Mouse (Mus musculus): ENCODE measurements around the gene Jaml. TPM values are rescaled to one million over a fixed set of nuclear protein-coding genes. Genes with fewer than 3 reads are reported as not detected.

The Jaml gene
- polyA plus RNA-seq, 1 experiment from 2014 or later, result 0.32 TPM

- Histone ChIP-seq H3K36me3 (no peaks in the 10 kb centered on the region), H3K9ac (replicated peaks) (no peak overlapping the region), H3K27me3 (replicated peaks) (0 out of 2 replicates have a peak, but pooled peaks cover 3% of the 10 kb centered on the region), H3K4me1 (no peaks in the 10 kb centered on the region), H3K4me3 (replicated peaks) (no peak overlapping the region), H3K9me3 (replicated peaks) (no peaks in the 10 kb centered on the region), H3K4me2 (no peak overlapping the region), H3K27ac (replicated peaks) (no peak overlapping the region)
- ATAC-seq (ENCODE audit: low FRiP score), result no peak
- 84% methylated on average over 5 of the region's 5 CpGs for WGBS
Measured at GRCm38 (mm10) chr9:45084556-45084955, 5.6 kb downstream of the Jaml start.

DNA sequence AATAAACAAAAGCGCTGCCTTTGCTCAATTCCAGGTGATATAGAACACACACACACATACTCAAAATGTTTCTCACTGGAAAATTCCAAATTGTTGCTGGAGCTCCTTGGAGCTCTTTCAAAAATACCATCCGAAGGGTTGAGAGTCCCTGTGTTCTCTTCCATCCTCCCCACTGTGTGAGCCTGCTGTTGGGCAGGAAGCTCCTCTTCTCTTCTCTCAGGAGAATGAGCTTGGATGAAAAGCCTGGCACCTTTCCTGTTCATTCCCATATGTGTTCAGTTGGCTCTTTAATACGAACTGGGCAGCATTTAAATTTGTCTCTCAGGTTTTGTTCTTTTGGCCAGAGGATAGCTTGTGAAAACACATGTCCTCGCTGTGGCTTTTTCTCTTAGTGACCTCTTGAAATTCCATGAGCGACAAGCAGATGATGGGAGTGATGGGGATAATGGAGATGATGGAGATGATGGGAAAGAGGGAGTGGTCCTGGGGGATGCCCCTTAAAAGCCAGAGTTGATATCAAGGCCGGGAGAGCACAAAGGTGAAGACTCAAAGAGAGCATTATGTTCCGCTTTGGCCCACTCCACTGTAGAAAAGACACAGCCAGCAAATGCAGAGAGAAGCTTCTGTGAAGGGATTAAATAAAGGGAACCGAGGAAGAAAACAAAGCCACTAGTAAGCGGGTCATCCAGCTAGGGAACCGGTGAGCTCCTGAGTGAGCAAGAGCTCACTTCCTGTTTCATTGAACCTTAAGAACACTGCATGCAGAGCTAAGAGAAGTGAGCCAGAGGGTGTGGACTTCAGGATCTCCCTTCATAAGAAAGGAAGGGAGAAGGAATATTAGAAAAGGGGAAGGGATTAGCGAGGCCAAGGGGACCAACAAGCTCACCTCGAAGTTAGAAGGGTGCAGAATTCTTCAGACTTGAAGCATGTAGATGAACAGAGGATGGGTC, 7.0 kb downstream of the Jaml start:
- H3K36me3 ChIP-seq, result no peaks in the 10 kb centered on the region
- no peak overlapping the region for H3K4me3 ChIP-seq (replicated peaks)
- 0 out of 2 replicates have a peak, but pooled peaks cover 3% of the 10 kb centered on the region for H3K27me3 ChIP-seq (replicated peaks)
- no peak for ATAC-seq (ENCODE audit: low FRiP score)
- no peak overlapping the region for H3K9ac ChIP-seq (replicated peaks)
- H3K4me2 ChIP-seq, result no peak overlapping the region
- no peaks in the 10 kb centered on the region for H3K9me3 ChIP-seq (replicated peaks)
- no peak overlapping the region for H3K27ac ChIP-seq (replicated peaks)
- H3K4me1 ChIP-seq, result no peaks in the 10 kb centered on the region
- 84% methylated on average over 12 of the region's 12 CpGs for WGBS

DNA sequence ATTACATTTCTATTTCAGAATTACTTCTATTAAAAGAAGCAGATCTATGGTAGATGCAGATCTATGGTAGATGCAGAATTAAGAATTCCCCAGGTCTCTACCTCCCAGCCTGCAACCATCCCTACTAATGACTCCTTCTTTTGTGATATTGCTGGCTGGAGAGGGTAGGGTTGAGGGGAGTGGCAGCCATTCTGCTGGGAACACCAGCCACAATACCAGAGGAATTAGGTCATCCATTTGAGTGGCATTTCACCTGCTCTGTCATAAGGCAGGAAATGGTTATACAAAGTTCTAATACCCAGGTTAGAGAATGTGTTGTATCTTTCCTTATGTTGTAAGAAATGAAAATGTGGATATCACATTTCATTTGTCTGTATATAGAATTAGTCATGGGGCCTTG, 9.1 kb downstream of the Jaml start:
- no peak overlapping the region for H3K4me3 ChIP-seq (replicated peaks)
- ATAC-seq (ENCODE audit: low FRiP score), result no peak

DNA sequence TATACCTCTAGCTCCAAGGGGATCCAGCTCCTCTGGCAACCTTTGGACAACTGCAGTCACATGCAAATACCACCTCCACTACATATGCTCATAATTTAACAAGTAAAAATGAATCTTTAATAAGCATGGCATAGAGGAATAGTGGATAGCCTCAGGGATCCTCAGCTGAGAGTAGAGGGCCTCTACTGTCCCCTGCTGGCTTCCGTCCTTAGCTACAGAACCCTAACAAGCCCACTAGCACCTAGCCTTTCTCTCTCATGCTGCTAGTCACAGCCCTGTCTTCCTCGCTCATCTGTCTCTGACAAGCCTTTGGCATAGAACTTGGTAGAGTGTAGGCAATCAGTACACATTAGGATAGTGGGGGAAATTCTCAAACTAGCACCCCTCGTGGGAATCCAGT, 11.8 kb downstream of the Jaml start:
- Histone ChIP-seq H3K27ac (replicated peaks) (no peak overlapping the region), H3K4me2 (no peak overlapping the region), H3K27me3 (replicated peaks) (no peaks in the 10 kb centered on the region), H3K36me3 (no peaks in the 10 kb centered on the region), H3K4me1 (no peaks in the 10 kb centered on the region), H3K9ac (replicated peaks) (no peak overlapping the region), H3K9me3 (replicated peaks) (no peaks in the 10 kb centered on the region), H3K4me3 (replicated peaks) (no peak overlapping the region)
- 79% methylated on average over 3 of the region's 3 CpGs for WGBS
- ATAC-seq (ENCODE audit: low FRiP score), result no peak

More for the DNA sequence above, 9.1 kb downstream of the Jaml start:
- no peaks in the 10 kb centered on the region for H3K4me1 ChIP-seq
- no peaks in the 10 kb centered on the region for H3K36me3 ChIP-seq
- H3K4me2 ChIP-seq, result no peak overlapping the region
- H3K27ac ChIP-seq (replicated peaks), result no peak overlapping the region
- H3K9ac ChIP-seq (replicated peaks), result no peak overlapping the region
- no peaks in the 10 kb centered on the region for H3K9me3 ChIP-seq (replicated peaks)
- no peaks in the 10 kb centered on the region for H3K27me3 ChIP-seq (replicated peaks)

- Histone ChIP-seq H3K9me3 (replicated peaks) (no peaks in the 10 kb centered on the region), H3K4me1 (no peaks in the 10 kb centered on the region), H3K27me3 (replicated peaks) (no peaks in the 10 kb centered on the region), H3K4me2 (no peak overlapping the region), H3K9ac (replicated peaks) (no peak overlapping the region), H3K4me3 (replicated peaks) (no peak overlapping the region), H3K27ac (replicated peaks) (no peak overlapping the region), H3K36me3 (no peaks in the 10 kb centered on the region)
- ATAC-seq (ENCODE audit: low FRiP score), result no peak
- WGBS, result 79% methylated on average over 4 of the region's 4 CpGs
Measured at GRCm38 (mm10) chr9:45092641-45093040, 13.7 kb downstream of the Jaml start.

- no peak for ATAC-seq (ENCODE audit: low FRiP score)
- Histone ChIP-seq H3K36me3 (no peaks in the 10 kb centered on the region), H3K4me3 (replicated peaks) (no peak overlapping the region), H3K9me3 (replicated peaks) (no peaks in the 10 kb centered on the region), H3K4me1 (no peaks in the 10 kb centered on the region), H3K4me2 (no peak overlapping the region), H3K27ac (replicated peaks) (no peak overlapping the region), H3K27me3 (replicated peaks) (no peaks in the 10 kb centered on the region), H3K9ac (replicated peaks) (no peak overlapping the region)
- WGBS, result 83% methylated on average over 6 of the region's 6 CpGs
Measured at GRCm38 (mm10) chr9:45095149-45095937, 16.4 kb downstream of the Jaml start.

- Histone ChIP-seq H3K36me3 (no peaks in the 10 kb centered on the region), H3K4me2 (no peak overlapping the region), H3K4me3 (replicated peaks) (no peak overlapping the region), H3K4me1 (no peaks in the 10 kb centered on the region), H3K9me3 (replicated peaks) (no peaks in the 10 kb centered on the region), H3K9ac (replicated peaks) (no peak overlapping the region), H3K27ac (replicated peaks) (no peak overlapping the region), H3K27me3 (replicated peaks) (no peaks in the 10 kb centered on the region)
- ATAC-seq (ENCODE audit: low FRiP score), result no peak
- 84% methylated on average over 5 of the region's 5 CpGs for WGBS
Measured at GRCm38 (mm10) chr9:45097877-45098276, 18.9 kb downstream of the Jaml start.

- 65% methylated on average over 3 of the region's 3 CpGs for WGBS
- no peaks in the 10 kb centered on the region for H3K36me3 ChIP-seq
- H3K4me3 ChIP-seq (replicated peaks), result no peak overlapping the region
- H3K4me2 ChIP-seq, result no peak overlapping the region
- no peak for ATAC-seq (ENCODE audit: low FRiP score)
- H3K9me3 ChIP-seq (replicated peaks), result no peaks in the 10 kb centered on the region
- H3K9ac ChIP-seq (replicated peaks), result no peak overlapping the region
- no peaks in the 10 kb centered on the region for H3K4me1 ChIP-seq
- no peak overlapping the region for H3K27ac ChIP-seq (replicated peaks)
- H3K27me3 ChIP-seq (replicated peaks), result no peaks in the 10 kb centered on the region
Measured at GRCm38 (mm10) chr9:45098426-45098825, 19.4 kb downstream of the Jaml start.

DNA sequence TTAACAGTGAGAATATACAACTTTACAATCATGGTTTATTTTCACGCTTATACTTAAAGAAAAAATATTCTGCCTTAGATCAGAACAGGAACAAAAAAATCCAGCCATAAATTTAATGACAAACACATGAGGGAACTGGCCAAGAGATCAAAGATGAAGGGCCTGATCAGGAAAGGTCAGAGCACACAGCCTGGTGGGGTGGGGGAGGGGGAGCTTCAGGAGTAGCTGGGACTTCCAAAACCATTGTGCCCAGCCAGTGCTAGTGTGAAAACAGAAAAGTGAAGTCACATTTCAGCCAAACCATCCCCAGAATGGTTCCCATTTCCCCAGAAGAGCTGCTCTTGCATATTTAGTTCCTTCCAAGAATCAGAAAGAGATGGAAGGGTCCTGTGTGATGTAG, 23.5 kb downstream of the Jaml start:
- WGBS, result 85% methylated on average over 1 of the region's 1 CpGs

GRCm38 (mm10) chr9:45103211-45103979, 24.4 kb downstream of the Jaml start:
- 75% methylated on average over 11 of the region's 11 CpGs for WGBS
- no peaks in the 10 kb centered on the region for H3K36me3 ChIP-seq
- no peak overlapping the region for H3K9ac ChIP-seq (replicated peaks)
- H3K4me1 ChIP-seq, result no peaks in the 10 kb centered on the region
- no peak overlapping the region for H3K27ac ChIP-seq (replicated peaks)
- no peak overlapping the region for H3K4me3 ChIP-seq (replicated peaks)
- no peaks in the 10 kb centered on the region for H3K27me3 ChIP-seq (replicated peaks)
- no peak overlapping the region for H3K4me2 ChIP-seq
- no peak for ATAC-seq (ENCODE audit: low FRiP score)
- no peaks in the 10 kb centered on the region for H3K9me3 ChIP-seq (replicated peaks)

More for the DNA sequence above, 23.5 kb downstream of the Jaml start:
- ATAC-seq (ENCODE audit: low FRiP score), result no peak
- Histone ChIP-seq H3K4me3 (replicated peaks) (no peak overlapping the region), H3K27me3 (replicated peaks) (no peaks in the 10 kb centered on the region), H3K4me2 (no peak overlapping the region), H3K36me3 (no peaks in the 10 kb centered on the region), H3K27ac (replicated peaks) (no peak overlapping the region), H3K9ac (replicated peaks) (no peak overlapping the region), H3K9me3 (replicated peaks) (no peaks in the 10 kb centered on the region), H3K4me1 (no peaks in the 10 kb centered on the region)

GRCm38 (mm10) chr9:45105596-45106374, 26.8 kb downstream of the Jaml start:
- ATAC-seq (ENCODE audit: low FRiP score), result no peak
- no peaks in the 10 kb centered on the region for H3K27me3 ChIP-seq (replicated peaks)
- 89% methylated on average over 2 of the region's 2 CpGs for WGBS
- H3K36me3 ChIP-seq, result no peaks in the 10 kb centered on the region
- no peak overlapping the region for H3K27ac ChIP-seq (replicated peaks)
- no peak overlapping the region for H3K9ac ChIP-seq (replicated peaks)
- no peak overlapping the region for H3K4me3 ChIP-seq (replicated peaks)
- H3K9me3 ChIP-seq (replicated peaks), result no peaks in the 10 kb centered on the region
- H3K4me1 ChIP-seq, result no peaks in the 10 kb centered on the region
- no peak overlapping the region for H3K4me2 ChIP-seq

All from neural tube, embryonic 15.5 days (tissue).